Mouse (Mus musculus): ENCODE measurements around the gene Krt77. TPM values are rescaled to one million over a fixed set of nuclear protein-coding genes. Genes with fewer than 3 reads are reported as not detected.

The Krt77 gene
- polyA plus RNA-seq, 1 experiment from 2014 or later = not detected

DNA sequence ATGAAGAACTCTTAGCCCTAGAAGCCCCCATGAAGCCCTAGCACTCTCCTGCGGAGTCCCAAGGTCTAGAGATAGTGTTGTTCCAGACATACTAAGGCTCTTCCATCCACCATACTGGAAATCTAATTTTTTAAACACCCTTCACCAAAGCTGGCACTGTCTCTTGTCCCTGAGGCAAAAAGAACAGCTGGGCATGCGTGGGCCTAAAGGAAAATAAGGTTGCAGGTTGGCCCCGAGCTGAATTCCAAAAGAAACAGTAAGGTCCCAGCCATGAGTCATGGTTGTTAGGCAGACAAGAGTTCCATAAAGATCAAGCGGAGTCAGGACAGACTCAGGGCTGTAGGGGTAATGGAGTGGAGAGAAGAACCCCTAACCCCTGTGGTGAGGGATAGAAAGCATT, 3.7 kb upstream of the Krt77 start:
- WGBS = 72% methylated on average over 4 of the region's 4 CpGs
- DNase-seq (ENCODE audit: low spot score) = no peak
- no peaks in the 10 kb centered on the region for H3K27me3 ChIP-seq (ENCODE audit: control insufficient read depth, insufficient read depth, low read length)
- H3K4me2 ChIP-seq (ENCODE audit: low read depth, low read length, severe bottlenecking) = no peak overlapping the region
- H3K36me3 ChIP-seq (ENCODE audit: control insufficient read depth, insufficient read depth, low read length) = no peaks in the 10 kb centered on the region
- no peak overlapping the region for H3K4me3 ChIP-seq (ENCODE audit: low read depth, low read length)
- no peak overlapping the region for H3K9ac ChIP-seq (ENCODE audit: low read length)
- no peak overlapping the region for H3K27ac ChIP-seq (ENCODE audit: low read depth, low read length)
- no peaks in the 10 kb centered on the region for H3K4me1 ChIP-seq (replicated peaks; ENCODE audit: control insufficient read depth, insufficient read depth, low read length)
- H3K9me3 ChIP-seq (ENCODE audit: control insufficient read depth, low read length) = no peaks in the 10 kb centered on the region
- no peak for ATAC-seq (replicated peaks; ENCODE audit: low FRiP score)

DNA sequence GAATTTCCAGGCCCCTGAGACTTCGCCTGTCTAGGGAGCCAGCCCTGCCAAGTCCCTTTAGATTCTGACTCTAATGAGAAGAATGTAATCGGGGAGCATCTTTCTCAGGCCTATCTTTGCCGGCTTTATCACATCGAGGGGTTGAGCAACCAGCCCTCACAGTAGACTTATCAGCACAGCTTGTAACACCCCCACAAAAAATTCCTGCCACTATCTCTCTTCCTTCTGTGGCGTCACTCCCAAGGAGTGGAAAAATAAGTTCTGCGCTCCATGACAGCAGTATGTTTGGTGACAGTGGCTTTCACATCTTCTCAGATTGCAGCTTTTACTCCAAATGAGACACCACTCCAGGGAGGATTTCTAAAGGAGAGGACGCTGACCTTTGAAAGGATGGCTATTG, 2.8 kb downstream of the Krt77 start:
- no peak for ATAC-seq (replicated peaks; ENCODE audit: low FRiP score)
- H3K9me3 ChIP-seq (ENCODE audit: control insufficient read depth, low read length) = no peaks in the 10 kb centered on the region
- no peak overlapping the region for H3K27ac ChIP-seq (ENCODE audit: low read depth, low read length)
- H3K4me3 ChIP-seq (ENCODE audit: low read depth, low read length) = no peak overlapping the region
- H3K4me1 ChIP-seq (replicated peaks; ENCODE audit: control insufficient read depth, insufficient read depth, low read length) = no peaks in the 10 kb centered on the region
- H3K4me2 ChIP-seq (ENCODE audit: low read depth, low read length, severe bottlenecking) = no peak overlapping the region
- H3K36me3 ChIP-seq (ENCODE audit: control insufficient read depth, insufficient read depth, low read length) = no peaks in the 10 kb centered on the region
- H3K9ac ChIP-seq (ENCODE audit: low read length) = no peak overlapping the region
- no peaks in the 10 kb centered on the region for H3K27me3 ChIP-seq (ENCODE audit: control insufficient read depth, insufficient read depth, low read length)
- WGBS = 88% methylated on average over 7 of the region's 7 CpGs
- no peak for DNase-seq (ENCODE audit: low spot score)

DNA sequence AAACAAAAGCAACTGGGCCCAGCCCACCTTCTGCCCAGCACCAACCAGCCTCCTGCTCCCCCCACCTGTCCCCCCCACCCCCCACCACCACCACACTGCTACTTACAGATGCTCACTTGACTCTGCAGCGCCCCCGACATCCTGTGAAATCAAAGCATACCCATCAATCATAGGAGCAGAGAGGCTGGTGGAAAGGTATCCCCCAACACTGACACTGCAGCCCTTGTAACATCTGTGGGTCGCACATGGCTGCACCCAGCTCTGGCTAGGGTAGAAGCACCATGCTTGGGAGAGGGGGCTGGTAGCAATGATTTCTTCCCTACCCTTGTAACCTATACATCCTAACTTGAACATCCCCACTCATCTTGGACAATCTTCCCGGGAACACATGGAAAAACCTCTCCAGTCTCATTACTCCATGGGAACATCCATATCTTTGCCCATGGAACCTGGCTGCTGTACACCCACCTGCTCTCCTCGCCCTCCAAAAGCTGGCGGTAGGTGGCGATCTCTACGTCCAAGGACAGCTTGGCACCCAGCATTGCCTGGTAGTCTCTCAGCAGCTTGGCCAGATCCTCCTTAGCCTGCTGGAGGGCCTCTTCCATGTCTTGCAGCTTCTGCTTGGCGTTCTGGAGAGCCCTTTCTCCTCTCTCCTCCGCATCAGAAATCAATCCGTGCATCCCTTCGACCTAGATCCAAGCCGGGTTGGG, 8.9 kb downstream of the Krt77 start:
- no peaks in the 10 kb centered on the region for H3K9me3 ChIP-seq (ENCODE audit: control insufficient read depth, low read length)
- H3K4me2 ChIP-seq (ENCODE audit: low read depth, low read length, severe bottlenecking) = peak overlapping the region; percentile 85; the same call in 1 of the 2 replicates
- WGBS = 59% methylated on average over 13 of the region's 13 CpGs
- 0 out of 2 replicates have a peak, but pooled peaks cover 2% of the 10 kb centered on the region for H3K4me1 ChIP-seq (replicated peaks; ENCODE audit: control insufficient read depth, insufficient read depth, low read length)
- H3K27me3 ChIP-seq (ENCODE audit: control insufficient read depth, insufficient read depth, low read length) = peaks cover 17% of the 10 kb centered on the region; the same call in 1 of the 2 replicates
- no peak overlapping the region for H3K27ac ChIP-seq (ENCODE audit: low read depth, low read length)
- DNase-seq (ENCODE audit: low spot score) = no peak
- no peak overlapping the region for H3K9ac ChIP-seq (ENCODE audit: low read length)
- no peaks in the 10 kb centered on the region for H3K36me3 ChIP-seq (ENCODE audit: control insufficient read depth, insufficient read depth, low read length)
- peak overlapping the region; percentile 41; the same call in 1 of the 2 replicates for H3K4me3 ChIP-seq (ENCODE audit: low read depth, low read length)
- ATAC-seq (replicated peaks; ENCODE audit: low FRiP score) = no peak

DNA sequence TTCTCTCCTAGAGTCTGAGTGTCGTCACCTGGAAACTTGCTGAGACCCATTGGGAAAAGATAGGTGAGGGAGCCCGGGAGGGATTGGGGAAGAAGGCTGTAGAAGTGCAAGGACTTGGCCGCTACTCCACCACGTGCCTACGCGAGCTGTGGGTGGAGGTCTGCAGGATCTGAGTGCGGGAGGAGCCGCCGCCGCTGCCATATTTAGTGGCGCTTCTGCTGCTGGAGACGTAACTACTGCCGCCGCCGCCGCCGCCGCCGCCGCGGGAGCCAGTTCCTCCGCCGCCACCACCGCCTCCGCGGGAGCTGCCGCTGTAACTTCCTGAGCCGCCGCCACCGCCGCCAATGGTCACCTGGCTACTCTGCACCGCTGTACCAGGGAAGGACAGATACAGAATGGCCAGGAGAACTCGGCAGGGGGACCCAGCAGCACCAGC, 9.8 kb downstream of the Krt77 start:
- H3K27me3 ChIP-seq (ENCODE audit: control insufficient read depth, insufficient read depth, low read length) = peaks cover 17% of the 10 kb centered on the region; the same call in 1 of the 2 replicates
- no peaks in the 10 kb centered on the region for H3K9me3 ChIP-seq (ENCODE audit: control insufficient read depth, low read length)
- H3K36me3 ChIP-seq (ENCODE audit: control insufficient read depth, insufficient read depth, low read length) = no peaks in the 10 kb centered on the region
- WGBS = under 1% methylated on average over 33 of the region's 33 CpGs
- peak overlapping the region; percentile 41 for H3K4me3 ChIP-seq (ENCODE audit: low read depth, low read length)
- peak overlapping the region; percentile 85 for H3K4me2 ChIP-seq (ENCODE audit: low read depth, low read length, severe bottlenecking)
- DNase-seq (ENCODE audit: low spot score) = peak; percentile 80
- H3K9ac ChIP-seq (ENCODE audit: low read length) = peak overlapping the region; percentile 60
- ATAC-seq (replicated peaks; ENCODE audit: low FRiP score) = 0 out of 2 replicates have a peak, but pooled peaks have one; percentile 15
- H3K4me1 ChIP-seq (replicated peaks; ENCODE audit: control insufficient read depth, insufficient read depth, low read length) = 0 out of 2 replicates have a peak, but pooled peaks cover 2% of the 10 kb centered on the region
- no peak overlapping the region for H3K27ac ChIP-seq (ENCODE audit: low read depth, low read length)

- 7% methylated on average over 11 of the region's 11 CpGs for WGBS
- Histone ChIP-seq H3K9me3 (ENCODE audit: control insufficient read depth, low read length) (no peaks in the 10 kb centered on the region), H3K4me3 (ENCODE audit: low read depth, low read length) (no peak overlapping the region), H3K27me3 (ENCODE audit: control insufficient read depth, insufficient read depth, low read length) (peaks cover 17% of the 10 kb centered on the region; the same call in 1 of the 2 replicates), H3K4me2 (ENCODE audit: low read depth, low read length, severe bottlenecking) (peak overlapping the region; percentile 85), H3K4me1 (replicated peaks; ENCODE audit: control insufficient read depth, insufficient read depth, low read length) (0 out of 2 replicates have a peak, but pooled peaks cover 2% of the 10 kb centered on the region), H3K27ac (ENCODE audit: low read depth, low read length) (no peak overlapping the region), H3K9ac (ENCODE audit: low read length) (no peak overlapping the region), H3K36me3 (ENCODE audit: control insufficient read depth, insufficient read depth, low read length) (no peaks in the 10 kb centered on the region)
- DNase-seq (ENCODE audit: low spot score) (no peak), ATAC-seq (replicated peaks; ENCODE audit: low FRiP score) (no peak)
Measured at GRCm38 (mm10) chr15:101858673-101859425, 10.7 kb downstream of the Krt77 start.

DNA sequence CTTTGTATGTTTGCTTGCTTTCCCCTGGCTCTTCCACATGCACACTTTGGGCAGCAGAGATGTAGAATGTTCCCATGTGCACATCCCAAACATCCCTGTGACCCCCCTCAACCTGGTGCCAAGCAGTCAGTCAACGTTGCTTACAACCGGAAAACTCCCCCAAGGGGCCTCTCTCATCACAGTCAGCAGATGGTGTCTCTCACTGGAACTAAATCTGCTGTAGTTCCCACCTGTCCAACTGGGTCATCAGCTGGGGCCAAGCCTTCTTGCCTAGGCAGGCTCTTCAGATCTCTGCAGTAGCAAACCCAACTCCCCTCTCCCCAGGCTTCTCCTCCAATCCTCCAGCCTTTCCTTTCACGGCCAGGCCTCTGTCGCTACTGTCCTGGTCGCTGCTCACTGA, 12.8 kb downstream of the Krt77 start:
- H3K27me3 ChIP-seq (ENCODE audit: control insufficient read depth, insufficient read depth, low read length) = peaks cover 17% of the 10 kb centered on the region; the same call in 1 of the 2 replicates
- no peak overlapping the region for H3K4me3 ChIP-seq (ENCODE audit: low read depth, low read length)
- H3K36me3 ChIP-seq (ENCODE audit: control insufficient read depth, insufficient read depth, low read length) = no peaks in the 10 kb centered on the region
- no peaks in the 10 kb centered on the region for H3K9me3 ChIP-seq (ENCODE audit: control insufficient read depth, low read length)
- no peak overlapping the region for H3K9ac ChIP-seq (ENCODE audit: low read length)
- no peak overlapping the region for H3K27ac ChIP-seq (ENCODE audit: low read depth, low read length)
- no peak overlapping the region for H3K4me2 ChIP-seq (ENCODE audit: low read depth, low read length, severe bottlenecking)
- ATAC-seq (replicated peaks; ENCODE audit: low FRiP score) (no peak), DNase-seq (ENCODE audit: low spot score) (no peak)
- 60% methylated on average over 5 of the region's 5 CpGs for WGBS
- peaks cover 5% of the 10 kb centered on the region; the same call in 1 of the 2 replicates for H3K4me1 ChIP-seq (replicated peaks; ENCODE audit: control insufficient read depth, insufficient read depth, low read length)

- H3K36me3 ChIP-seq (ENCODE audit: control insufficient read depth, insufficient read depth, low read length) = no peaks in the 10 kb centered on the region
- peaks cover 15% of the 10 kb centered on the region; the same call in 1 of the 2 replicates for H3K27me3 ChIP-seq (ENCODE audit: control insufficient read depth, insufficient read depth, low read length)
- H3K27ac ChIP-seq (ENCODE audit: low read depth, low read length) = no peak overlapping the region
- no peak overlapping the region for H3K4me2 ChIP-seq (ENCODE audit: low read depth, low read length, severe bottlenecking)
- no peak overlapping the region for H3K9ac ChIP-seq (ENCODE audit: low read length)
- H3K9me3 ChIP-seq (ENCODE audit: control insufficient read depth, low read length) = no peaks in the 10 kb centered on the region
- WGBS = 82% methylated on average over 3 of the region's 3 CpGs
- DNase-seq (ENCODE audit: low spot score) (no peak), ATAC-seq (replicated peaks; ENCODE audit: low FRiP score) (no peak)
- peaks cover 5% of the 10 kb centered on the region; the same call in 1 of the 2 replicates for H3K4me1 ChIP-seq (replicated peaks; ENCODE audit: control insufficient read depth, insufficient read depth, low read length)
- no peak overlapping the region for H3K4me3 ChIP-seq (ENCODE audit: low read depth, low read length)
Measured at GRCm38 (mm10) chr15:101855732-101856131, 13.8 kb downstream of the Krt77 start.

- DNase-seq (ENCODE audit: low spot score) = no peak
- no peak overlapping the region for H3K4me3 ChIP-seq (ENCODE audit: low read depth, low read length)
- WGBS = 12% methylated on average over 5 of the region's 5 CpGs
- H3K36me3 ChIP-seq (ENCODE audit: control insufficient read depth, insufficient read depth, low read length) = no peaks in the 10 kb centered on the region
- H3K4me2 ChIP-seq (ENCODE audit: low read depth, low read length, severe bottlenecking) = no peak overlapping the region
- H3K9ac ChIP-seq (ENCODE audit: low read length) = no peak overlapping the region
- H3K27me3 ChIP-seq (ENCODE audit: control insufficient read depth, insufficient read depth, low read length) = peaks cover 11% of the 10 kb centered on the region; the same call in 1 of the 2 replicates
- peaks cover 5% of the 10 kb centered on the region; the same call in 1 of the 2 replicates for H3K4me1 ChIP-seq (replicated peaks; ENCODE audit: control insufficient read depth, insufficient read depth, low read length)
- no peak overlapping the region for H3K27ac ChIP-seq (ENCODE audit: low read depth, low read length)
- ATAC-seq (replicated peaks; ENCODE audit: low FRiP score) = no peak
- H3K9me3 ChIP-seq (ENCODE audit: control insufficient read depth, low read length) = no peaks in the 10 kb centered on the region
Measured at GRCm38 (mm10) chr15:101854294-101854693, 15.2 kb downstream of the Krt77 start.

Data from forebrain, embryonic 11.5 days (tissue).